Mouse (Mus musculus) liver, embryonic 12.5 days (tissue): ENCODE measurements around the gene Dera. TPM values are rescaled to one million over a fixed set of nuclear protein-coding genes. Genes with fewer than 3 reads are reported as not detected.

Experiments
- ATAC-seq: fragments of 200-750 bp; cut with Nextera tagmentation; 2 replicates; pipeline ENCODE4 v1.8.0; 2017; ENCODE audit warnings: moderate number of reproducible peaks, mild to moderate bottlenecking, moderate library complexity
- H3K27ac ChIP-seq: fragments of 300-500 bp; sonication (generic); 2 replicates; pipeline ENCODE4 v1.5.1; 2016; ENCODE audit warnings: mild to moderate bottlenecking
- H3K27me3 ChIP-seq: fragments of 300-500 bp; sonication (generic); replicated peaks from 2 replicates; pipeline ENCODE4 v1.6.1; 2016; ENCODE audit warnings: mild to moderate bottlenecking, moderate library complexity
- H3K36me3 ChIP-seq: fragments of 300-500 bp; sonication (generic); 2 replicates; pipeline ENCODE4 v1.6.1; 2016; ENCODE audit warnings: mild to moderate bottlenecking, moderate library complexity
- H3K4me1 ChIP-seq: fragments of 300-500 bp; sonication (generic); 2 replicates; pipeline ENCODE4 v1.6.1; 2016
- H3K4me2 ChIP-seq: fragments of 300-500 bp; sonication (generic); 2 replicates; pipeline ENCODE4 v1.6.1; 2016; ENCODE audit warnings: mild to moderate bottlenecking, moderate library complexity
- H3K4me3 ChIP-seq: fragments of 300-500 bp; sonication (generic); 2 replicates; pipeline ENCODE4 v1.5.1; 2016; ENCODE audit warnings: mild to moderate bottlenecking, moderate library complexity
- H3K9ac ChIP-seq: fragments of 300-500 bp; sonication (generic); 2 replicates; pipeline ENCODE4 v1.6.1; 2016; ENCODE audit warnings: mild to moderate bottlenecking, moderate library complexity
- H3K9me3 ChIP-seq: fragments of 300-500 bp; sonication (generic); replicated peaks from 2 replicates; pipeline ENCODE4 v1.6.1; 2016; ENCODE audit warnings: mild to moderate bottlenecking, moderate library complexity
- WGBS: fragments of 180-500 bp; shearing (Covaris S2); methylation state at CpG from one replicate; pipeline ENCODE4 v1.1.7; 2016; ENCODE audit not compliant: insufficient replicate concordance; 5-methylcytosine and 5-hydroxymethylcytosine counted together
- polyA plus RNA-seq: library from polyadenylated mRNA; unstranded; fragments of >200 nt; fragmentation: Nextera tagmentation; extraction: Ambion mirVana; gene quantifications from 2 replicates; pipeline ENCODE4 v1.2.1, GENCODE M21; 2016

The Dera gene
- polyA plus RNA-seq, 1 experiment from 2014 or later = 63.6 TPM

- H3K9me3 ChIP-seq = no peaks in the 10 kb centered on the region
- peaks cover 27% of the 10 kb centered on the region for H3K4me1 ChIP-seq
- peak within 1 kb of the TSS; percentile 80 for H3K4me3 ChIP-seq
- H3K27ac ChIP-seq = peak within 1 kb of the TSS; percentile 87
- H3K27me3 ChIP-seq = peaks cover 9% of the 10 kb centered on the region; the same call in 1 of the 2 replicates
- H3K4me2 ChIP-seq = peak within 1 kb of the TSS; percentile 87
- H3K9ac ChIP-seq = peak within 1 kb of the TSS; percentile 86
- WGBS = under 1% methylated on average over 72 of the region's 86 CpGs
- peaks cover 34% of the 10 kb centered on the region for H3K36me3 ChIP-seq
- ATAC-seq = peak; percentile 98
These were observed 19.3 kb upstream of the Dera start, which contains the start of gene Strap for GRCm38 (mm10) chr6:137734846-137735609. Gene Strap (plus strand): TSS chr6:137735078.

DNA sequence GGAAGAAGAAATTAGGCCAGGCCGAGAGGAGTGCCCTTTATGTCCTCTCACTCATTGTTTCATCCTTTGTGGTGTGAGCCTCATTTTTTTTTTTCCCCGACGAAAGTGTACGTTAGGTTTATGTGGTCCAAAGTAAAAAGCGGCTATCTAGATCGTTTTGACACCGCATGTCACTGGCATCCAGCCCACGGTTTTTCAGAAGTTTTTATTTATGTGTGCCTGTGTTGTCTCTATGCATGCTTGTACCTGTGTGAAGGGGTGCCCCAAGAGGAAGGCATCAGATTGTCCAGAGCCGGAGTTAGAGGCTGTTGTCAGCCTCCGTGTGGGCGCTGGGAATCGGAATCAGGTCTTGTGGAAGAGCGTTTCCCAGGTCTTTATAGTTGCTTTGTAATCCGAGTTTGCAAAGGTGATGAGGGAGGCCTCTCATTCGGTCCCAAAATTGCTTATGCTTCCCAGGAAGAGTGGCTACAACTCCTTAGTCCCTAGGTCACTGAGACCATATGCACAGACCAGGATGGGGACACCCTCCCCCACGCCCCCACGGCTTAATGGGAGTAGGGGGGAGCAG, 18.6 kb upstream of the Dera start:
- Histone ChIP-seq H3K27me3 (peaks cover 5% of the 10 kb centered on the region; the same call in 1 of the 2 replicates), H3K4me2 (peak overlapping the region; percentile 87), H3K36me3 (peaks cover 41% of the 10 kb centered on the region), H3K9ac (peak overlapping the region; percentile 86), H3K4me1 (peaks cover 34% of the 10 kb centered on the region), H3K4me3 (peak overlapping the region; percentile 80), H3K27ac (peak overlapping the region; percentile 87; the same call in 1 of the 2 replicates), H3K9me3 (no peaks in the 10 kb centered on the region)
- WGBS = 5% methylated on average over 17 of the region's 17 CpGs
- no peak for ATAC-seq

- Histone ChIP-seq H3K9me3 (no peaks in the 10 kb centered on the region), H3K36me3 (peaks cover 92% of the 10 kb centered on the region), H3K4me1 (peaks cover 38% of the 10 kb centered on the region), H3K27ac (no peak overlapping the region), H3K27me3 (no peaks in the 10 kb centered on the region), H3K4me2 (peak overlapping the region; percentile 10; the same call in 1 of the 2 replicates), H3K9ac (no peak overlapping the region), H3K4me3 (no peak overlapping the region)
- WGBS = 83% methylated on average over 2 of the region's 2 CpGs
- ATAC-seq = peak; percentile 86
These were observed 13.4 kb upstream of the Dera start for GRCm38 (mm10) chr6:137740972-137741371.

GRCm38 (mm10) chr6:137744700-137745099, 9.6 kb upstream of the Dera start:
- H3K27ac ChIP-seq = no peak overlapping the region
- peaks cover 96% of the 10 kb centered on the region for H3K36me3 ChIP-seq
- no peak overlapping the region for H3K4me2 ChIP-seq
- no peak overlapping the region for H3K4me3 ChIP-seq
- 72% methylated on average over 4 of the region's 4 CpGs for WGBS
- no peak for ATAC-seq
- no peak overlapping the region for H3K9ac ChIP-seq
- peaks cover 21% of the 10 kb centered on the region for H3K4me1 ChIP-seq
- H3K9me3 ChIP-seq = no peaks in the 10 kb centered on the region
- no peaks in the 10 kb centered on the region for H3K27me3 ChIP-seq

- no peak overlapping the region for H3K4me3 ChIP-seq
- H3K4me2 ChIP-seq = no peak overlapping the region
- 0 out of 2 replicates have a peak, but pooled peaks cover 6% of the 10 kb centered on the region for H3K4me1 ChIP-seq
- no peaks in the 10 kb centered on the region for H3K27me3 ChIP-seq
- H3K9ac ChIP-seq = no peak overlapping the region
- 71% methylated on average over 5 of the region's 5 CpGs for WGBS
- no peaks in the 10 kb centered on the region for H3K9me3 ChIP-seq
- ATAC-seq = peak; percentile 65; the same call in 1 of the 2 replicates
- peaks cover 90% of the 10 kb centered on the region for H3K36me3 ChIP-seq
- no peak overlapping the region for H3K27ac ChIP-seq
These were observed 7.0 kb upstream of the Dera start for GRCm38 (mm10) chr6:137747174-137747928.

GRCm38 (mm10) chr6:137751551-137752274, 2.6 kb upstream of the Dera start:
- ATAC-seq = no peak

GRCm38 (mm10) chr6:137752275-137752655, 2.1 kb upstream of the Dera start:
- ATAC-seq = no peak
- Histone ChIP-seq H3K27me3 (no peaks in the 10 kb centered on the region), H3K9ac (no peak overlapping the region), H3K36me3 (peaks cover 50% of the 10 kb centered on the region), H3K27ac (no peak overlapping the region), H3K4me1 (peaks cover 22% of the 10 kb centered on the region), H3K4me3 (no peak overlapping the region), H3K4me2 (no peak overlapping the region), H3K9me3 (no peaks in the 10 kb centered on the region)
- WGBS = 77% methylated on average over 4 of the region's 4 CpGs

More at GRCm38 (mm10) chr6:137751551-137752274, 2.6 kb upstream of the Dera start:
- Histone ChIP-seq H3K27ac (no peak overlapping the region), H3K4me2 (no peak overlapping the region), H3K36me3 (peaks cover 55% of the 10 kb centered on the region), H3K9me3 (no peaks in the 10 kb centered on the region), H3K27me3 (no peaks in the 10 kb centered on the region), H3K4me3 (no peak overlapping the region), H3K9ac (no peak overlapping the region), H3K4me1 (peaks cover 22% of the 10 kb centered on the region)
- WGBS = 80% methylated on average over 10 of the region's 10 CpGs

DNA sequence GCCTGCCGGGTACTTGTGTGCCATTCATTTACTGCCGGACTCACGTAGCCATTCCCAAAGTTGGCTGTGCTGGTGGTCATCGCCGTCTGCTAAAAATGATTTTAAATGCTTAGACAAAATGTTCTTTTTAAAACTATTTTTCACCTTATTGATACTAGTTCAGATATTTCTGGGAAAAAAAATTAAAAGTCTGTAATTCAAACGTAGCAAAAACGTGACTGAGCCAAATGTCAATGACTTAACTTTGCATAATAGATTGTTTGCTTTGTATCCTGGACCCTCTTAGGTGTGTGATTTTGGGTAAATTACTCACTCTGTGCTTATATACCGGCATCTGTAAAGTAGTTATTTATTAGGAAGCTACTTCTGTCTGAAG, 499 bp downstream of the Dera start:
- 5% methylated on average over 8 of the region's 8 CpGs for whole genome bisulfite sequencing
- Histone ChIP-seq H3K36me3 (peaks cover 24% of the 10 kb centered on the region), H3K27me3 (no peaks in the 10 kb centered on the region), H3K4me3 (peak overlapping the region; percentile 83), H3K9ac (peak overlapping the region; percentile 83), H3K27ac (peak overlapping the region; percentile 85), H3K4me2 (peak overlapping the region; percentile 76), H3K9me3 (no peaks in the 10 kb centered on the region), H3K4me1 (peaks cover 26% of the 10 kb centered on the region)
- ATAC-seq = no peak

DNA sequence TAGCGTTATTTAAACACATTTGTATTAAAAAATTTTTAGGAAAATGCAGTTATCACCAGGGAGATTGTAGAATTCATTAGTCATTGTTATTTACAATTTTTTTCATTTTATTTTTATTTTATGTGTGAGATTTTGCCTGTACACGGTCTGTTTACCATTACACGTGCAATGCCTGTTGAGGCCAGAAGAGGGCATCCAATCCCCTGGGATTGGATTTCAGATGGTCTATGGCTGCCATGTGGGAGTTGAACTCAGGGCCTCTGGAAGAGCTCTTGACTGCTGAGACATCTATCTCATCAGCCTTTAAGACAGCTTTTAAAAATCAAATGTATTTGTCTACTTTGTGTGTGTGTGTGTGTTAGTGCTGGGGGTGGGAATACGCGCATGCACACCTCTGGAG, 2.0 kb downstream of the Dera start:
- ATAC-seq = no peak
- peaks cover 26% of the 10 kb centered on the region for H3K4me1 ChIP-seq
- no peak overlapping the region for H3K9ac ChIP-seq
- no peak overlapping the region for H3K4me2 ChIP-seq
- no peak overlapping the region for H3K4me3 ChIP-seq
- peaks cover 14% of the 10 kb centered on the region for H3K36me3 ChIP-seq
- no peaks in the 10 kb centered on the region for H3K27me3 ChIP-seq
- no peak overlapping the region for H3K27ac ChIP-seq
- 55% methylated on average over 5 of the region's 5 CpGs for WGBS
- no peaks in the 10 kb centered on the region for H3K9me3 ChIP-seq

DNA sequence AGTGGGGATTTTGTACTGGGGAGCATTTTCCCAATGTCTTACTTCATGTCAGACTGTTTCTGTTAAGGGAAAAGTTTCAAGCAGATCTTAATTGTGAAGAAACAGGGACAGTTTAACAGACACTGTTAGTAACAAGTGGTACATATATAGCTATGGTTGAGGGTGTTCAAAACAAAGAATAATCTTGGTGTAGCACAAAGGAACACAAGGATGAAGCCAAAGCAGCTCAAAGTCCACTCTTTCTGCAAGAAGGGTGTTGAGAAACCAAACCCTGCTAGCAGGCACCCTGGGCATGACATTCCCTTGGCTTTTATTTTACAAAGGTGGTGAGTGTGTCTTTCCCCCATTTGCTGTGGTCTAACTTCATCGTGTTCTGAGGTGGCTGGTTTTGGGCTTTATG, 3.5 kb downstream of the Dera start:
- WGBS = 85% methylated on average over 1 of the region's 1 CpGs

DNA sequence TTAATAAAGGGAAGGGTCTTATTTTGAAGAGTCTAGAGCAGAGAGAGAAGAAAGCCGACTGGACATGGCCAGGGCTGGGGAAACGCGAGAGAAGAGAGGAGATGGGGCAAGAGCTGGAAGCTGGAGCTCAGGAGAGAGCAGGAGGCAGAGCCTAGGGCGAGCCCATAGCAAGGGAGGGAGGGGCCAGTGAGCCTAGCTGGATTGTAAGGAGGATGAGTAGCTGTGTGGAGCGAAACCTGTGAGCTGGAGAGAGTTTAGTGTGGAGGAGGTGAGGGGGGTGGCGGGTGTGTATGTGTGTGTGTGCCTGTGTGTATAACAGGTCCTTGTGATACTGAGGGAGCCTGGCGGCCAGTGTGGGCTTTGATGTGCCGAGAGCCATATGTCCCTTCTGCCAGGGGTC, 5.3 kb downstream of the Dera start:
- peak; percentile 19; the same call in 1 of the 2 replicates for ATAC-seq
- H3K27me3 ChIP-seq = no peaks in the 10 kb centered on the region
- H3K4me3 ChIP-seq = no peak overlapping the region
- no peak overlapping the region for H3K9ac ChIP-seq
- peaks cover 16% of the 10 kb centered on the region for H3K4me1 ChIP-seq
- no peak overlapping the region for H3K27ac ChIP-seq
- no peak overlapping the region for H3K4me2 ChIP-seq
- WGBS = 69% methylated on average over 8 of the region's 8 CpGs
- H3K36me3 ChIP-seq = no peaks in the 10 kb centered on the region
- no peaks in the 10 kb centered on the region for H3K9me3 ChIP-seq

More for the DNA sequence above, 3.5 kb downstream of the Dera start:
- H3K4me2 ChIP-seq = no peak overlapping the region
- no peaks in the 10 kb centered on the region for H3K9me3 ChIP-seq
- H3K9ac ChIP-seq = no peak overlapping the region
- no peak overlapping the region for H3K4me3 ChIP-seq
- no peaks in the 10 kb centered on the region for H3K27me3 ChIP-seq
- no peaks in the 10 kb centered on the region for H3K36me3 ChIP-seq
- H3K4me1 ChIP-seq = peaks cover 24% of the 10 kb centered on the region
- no peak overlapping the region for H3K27ac ChIP-seq
- ATAC-seq = no peak
